Mouse (Mus musculus): ENCODE measurements around the gene 1700018B08Rik. TPM values are rescaled to one million over a fixed set of nuclear protein-coding genes. Genes with fewer than 3 reads are reported as not detected.
A peak's percentile ranks its signal among the peaks of the same experiment; 100 is the strongest.

1700018B08Rik gene
- polyA plus RNA-seq (2016; fragmentation: Nextera tagmentation; extraction: Ambion mirVana), result not detected in 2 replicates

DNA sequence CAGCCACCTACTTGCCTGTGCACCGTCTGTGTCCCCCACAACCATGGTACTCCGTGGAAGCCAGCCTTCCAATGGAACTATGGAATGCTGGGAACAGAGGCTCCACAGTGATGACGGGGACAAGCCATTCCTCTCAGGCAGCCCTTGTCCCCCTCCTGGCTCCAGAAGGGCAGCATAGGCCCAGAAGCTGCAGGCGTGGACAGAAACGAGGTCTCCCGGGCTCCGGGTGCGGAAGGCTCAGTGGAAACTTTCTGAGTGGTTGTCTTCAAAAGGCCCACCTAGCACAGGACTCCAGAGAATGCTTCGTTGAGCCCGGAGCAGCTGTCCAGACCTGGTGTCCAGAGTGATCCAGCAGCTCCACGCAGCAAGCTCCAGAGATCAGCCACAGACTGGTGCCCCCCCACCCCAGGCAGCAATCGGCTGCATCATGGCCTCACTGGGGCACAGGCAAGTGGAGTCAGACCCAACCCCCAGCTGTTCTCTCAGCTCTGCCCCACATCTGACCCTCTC is at the start of gene 1700018B08Rik:
1700018B08Rik (minus strand) TSS at position 45 of the 510 bp plus-strand sequence.
- H3K27ac ChIP-seq, result no peak within 1 kb of the TSS
- H3K4me3 ChIP-seq, result no peak within 1 kb of the TSS
- WGBS, result 88% methylated on average over 12 of the region's 12 CpGs
- DNase-seq (ENCODE audit: extremely low spot score, low spot score), result no peak
- no peaks in the 10 kb centered on the region for H3K36me3 ChIP-seq (replicated peaks)
- H3K9me3 ChIP-seq, result peaks cover 9% of the 10 kb centered on the region
- H3K4me1 ChIP-seq, result no peaks in the 10 kb centered on the region
- H3K27me3 ChIP-seq (ENCODE audit: poor library complexity, severe bottlenecking), result peaks cover 6% of the 10 kb centered on the region; the same call in 1 of the 2 replicates

DNA sequence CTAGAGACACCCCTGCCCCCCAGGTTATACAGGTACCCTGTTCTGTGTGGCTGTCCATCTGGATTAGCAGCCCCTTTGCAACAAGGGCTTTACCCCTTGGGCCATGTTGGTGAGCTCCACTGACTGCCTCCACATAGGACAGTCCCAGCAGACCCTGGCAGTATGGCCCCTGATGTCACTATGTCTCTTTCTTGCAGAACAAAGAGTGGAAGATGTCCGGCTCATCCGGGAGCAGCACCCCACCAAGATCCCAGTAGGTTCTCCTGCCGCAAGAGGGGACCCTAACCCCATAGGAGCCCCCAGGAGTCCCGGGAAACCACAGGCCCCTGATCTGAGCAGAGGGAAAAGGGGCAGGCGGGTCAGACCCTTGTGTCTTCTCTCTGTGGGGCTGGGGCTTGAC is 49.2 kb upstream of the 1700018B08Rik start:
- 91% methylated on average over 5 of the region's 5 CpGs for WGBS

DNA sequence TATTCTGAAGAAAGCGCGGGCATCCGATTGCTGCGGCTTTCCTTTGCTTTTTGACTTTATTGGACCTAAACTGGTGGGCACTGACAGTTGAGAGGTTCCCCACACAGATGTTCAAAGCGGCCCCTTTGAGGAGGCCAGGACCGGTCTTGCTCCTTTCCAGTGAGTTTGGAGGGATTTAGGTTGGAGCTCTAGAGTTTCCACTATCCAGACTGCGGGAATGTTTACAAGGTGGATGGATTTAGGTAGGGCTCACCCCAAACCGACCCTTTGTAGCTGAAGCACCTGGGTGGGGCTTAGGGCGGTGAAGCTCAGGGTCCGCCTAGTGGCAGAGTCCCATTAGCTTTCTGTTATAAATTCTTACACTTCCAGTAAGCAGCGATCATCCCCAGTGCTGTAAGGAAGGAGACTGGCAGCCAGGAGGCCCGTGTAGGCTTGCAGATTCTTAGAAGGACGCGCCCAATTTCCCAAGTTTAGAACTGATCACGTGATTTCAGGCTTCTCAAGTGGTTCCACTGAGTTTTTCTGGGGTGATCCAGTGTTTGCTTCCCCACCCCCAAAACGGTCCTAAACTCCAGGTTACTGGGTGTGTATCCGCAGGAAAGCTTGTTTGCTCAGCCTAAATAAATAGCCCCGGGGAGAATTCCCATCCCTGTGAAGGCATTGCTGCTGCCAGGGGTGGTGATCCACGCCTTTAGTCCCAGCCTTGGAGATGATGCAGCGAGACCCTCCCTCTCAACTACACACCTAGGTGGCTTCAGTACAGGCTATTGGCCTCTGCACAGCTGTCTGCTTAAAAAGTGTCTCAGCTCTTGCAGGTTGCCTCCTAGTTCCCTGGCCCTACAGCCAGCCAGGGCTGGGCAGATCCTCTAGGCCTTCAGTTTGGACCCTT is 47.3 kb upstream of the 1700018B08Rik start:
- Histone ChIP-seq H3K27me3 (ENCODE audit: poor library complexity, severe bottlenecking) (no peaks in the 10 kb centered on the region), H3K4me3 (peak overlapping the region; percentile 97), H3K9me3 (no peaks in the 10 kb centered on the region), H3K27ac (peak overlapping the region; percentile 87; the same call in 1 of the 2 replicates), H3K36me3 (replicated peaks) (peaks cover 33% of the 10 kb centered on the region), H3K4me1 (peaks cover 31% of the 10 kb centered on the region)
- WGBS, result 18% methylated on average over 20 of the region's 20 CpGs
- no peak for DNase-seq (ENCODE audit: extremely low spot score, low spot score)

More for the DNA sequence above, 49.2 kb upstream of the 1700018B08Rik start:
- Histone ChIP-seq H3K4me3 (no peak overlapping the region), H3K4me1 (peaks cover 31% of the 10 kb centered on the region), H3K9me3 (no peaks in the 10 kb centered on the region), H3K27ac (no peak overlapping the region), H3K27me3 (ENCODE audit: poor library complexity, severe bottlenecking) (no peaks in the 10 kb centered on the region), H3K36me3 (replicated peaks) (peaks cover 49% of the 10 kb centered on the region)
- no peak for DNase-seq (ENCODE audit: extremely low spot score, low spot score)

DNA sequence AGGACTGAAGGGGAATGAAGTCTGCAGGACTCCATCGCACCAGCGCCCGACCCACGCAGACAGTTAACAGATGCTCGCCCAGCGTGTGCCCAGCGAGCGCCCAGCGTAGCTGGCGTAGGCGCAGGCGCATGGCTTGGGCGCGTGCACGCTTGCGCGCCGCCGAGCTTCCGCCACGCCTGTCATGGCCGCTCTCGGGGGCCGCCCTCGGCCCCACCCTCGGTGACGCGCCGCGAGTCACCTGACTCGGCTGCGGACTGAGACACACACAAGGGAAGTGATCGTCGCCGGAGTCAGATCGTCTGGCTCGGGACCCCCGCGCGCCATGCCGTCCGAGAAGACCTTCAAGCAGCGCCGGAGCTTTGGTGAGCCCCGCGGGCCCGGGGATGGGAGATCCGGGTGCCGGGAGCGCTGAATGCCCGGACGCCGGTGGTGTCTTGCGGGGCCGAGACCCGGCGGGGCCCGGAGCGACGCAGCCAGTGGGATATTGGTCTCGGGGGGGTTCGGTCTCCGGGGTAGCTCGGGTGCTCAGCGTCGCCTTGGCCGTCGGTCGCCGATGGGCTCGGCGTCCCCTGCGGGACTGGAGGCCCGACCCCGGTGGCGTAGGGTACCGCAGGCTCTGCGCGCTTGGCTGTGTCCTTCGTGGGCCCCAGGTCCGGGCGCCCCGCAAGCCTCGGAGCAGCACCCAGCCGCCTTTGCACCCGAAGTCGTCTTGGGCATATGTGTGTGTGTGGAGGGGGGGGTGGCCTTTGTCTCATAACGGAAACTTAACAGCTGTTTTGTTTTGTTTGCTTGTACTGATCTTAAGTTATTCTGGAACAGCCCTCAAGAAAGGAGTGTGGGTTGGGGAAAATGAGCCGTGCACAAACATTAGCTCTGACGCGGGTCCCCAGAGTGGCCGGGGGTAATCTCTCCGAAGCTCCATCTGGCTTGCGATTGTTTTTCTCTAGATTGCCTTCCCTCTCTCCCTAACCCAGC is 46.4 kb upstream of the 1700018B08Rik start, which contains the start of gene Map1lc3b:
Map1lc3b (plus strand) TSS at position 159 of the 975 bp plus-strand sequence.
- H3K4me3 ChIP-seq, result peak within 1 kb of the TSS; percentile 97
- peaks cover 24% of the 10 kb centered on the region for H3K36me3 ChIP-seq (replicated peaks)
- DNase-seq (ENCODE audit: extremely low spot score, low spot score), result peak; percentile 90
- no peaks in the 10 kb centered on the region for H3K9me3 ChIP-seq
- whole genome bisulfite sequencing, result under 1% methylated on average over 94 of the region's 94 CpGs
- H3K27ac ChIP-seq, result peak within 1 kb of the TSS; percentile 87
- peaks cover 35% of the 10 kb centered on the region for H3K4me1 ChIP-seq
- no peaks in the 10 kb centered on the region for H3K27me3 ChIP-seq (ENCODE audit: poor library complexity, severe bottlenecking)

DNA sequence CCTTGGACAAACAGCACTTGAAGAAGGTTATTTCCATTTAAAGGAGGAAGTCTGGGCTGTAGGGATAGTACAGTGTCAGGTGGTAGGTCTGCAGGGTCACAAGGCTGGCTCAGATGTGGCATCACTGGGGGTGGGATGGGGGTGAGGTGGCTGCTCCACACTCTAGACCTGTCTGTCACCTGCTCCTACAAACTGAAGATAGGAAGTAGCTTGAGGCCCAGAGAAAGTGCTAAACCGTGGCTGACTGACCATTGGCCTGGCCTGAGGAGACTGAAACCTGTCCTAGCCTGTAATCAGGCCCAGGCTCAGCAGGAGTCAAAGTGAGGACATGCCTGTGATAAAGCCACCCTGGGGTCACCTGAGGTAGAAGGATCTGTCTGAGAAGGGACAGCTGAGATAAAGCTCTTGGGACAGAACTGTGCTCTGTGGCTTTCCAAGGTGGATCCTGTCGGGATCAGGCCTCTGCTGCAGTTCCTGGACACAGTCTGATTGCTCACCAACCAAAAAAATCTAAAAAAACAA is 45.1 kb upstream of the 1700018B08Rik start:
- Histone ChIP-seq H3K4me1 (peaks cover 46% of the 10 kb centered on the region), H3K9me3 (no peaks in the 10 kb centered on the region), H3K27me3 (ENCODE audit: poor library complexity, severe bottlenecking) (no peaks in the 10 kb centered on the region), H3K4me3 (peak overlapping the region; percentile 97; the same call in 1 of the 2 replicates), H3K36me3 (replicated peaks) (peaks cover 12% of the 10 kb centered on the region), H3K27ac (peak overlapping the region; percentile 87; the same call in 1 of the 2 replicates)
- DNase-seq (ENCODE audit: extremely low spot score, low spot score), result no peak
- WGBS, result 48% methylated on average over 2 of the region's 2 CpGs

DNA sequence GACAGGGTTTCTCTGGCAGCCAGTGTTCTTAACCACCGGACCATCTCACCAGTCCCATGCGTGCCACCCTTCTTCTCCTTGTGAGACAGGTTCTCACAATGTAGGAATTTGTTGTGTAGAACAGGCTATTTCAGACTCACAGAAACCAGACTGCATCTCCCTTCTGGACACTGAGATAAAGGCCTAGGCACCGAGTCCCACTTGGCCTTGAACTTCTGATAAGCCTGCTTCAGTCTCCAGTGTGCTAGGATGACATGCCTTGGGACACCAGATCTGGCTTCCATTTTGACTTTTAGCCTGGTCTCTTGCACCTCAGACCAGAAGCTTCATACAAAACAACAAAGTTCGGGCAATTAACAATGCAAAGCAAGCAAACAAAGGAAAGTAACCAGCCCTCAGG is 44.6 kb upstream of the 1700018B08Rik start:
- Histone ChIP-seq H3K9me3 (no peaks in the 10 kb centered on the region), H3K36me3 (replicated peaks) (peaks cover 7% of the 10 kb centered on the region), H3K27me3 (ENCODE audit: poor library complexity, severe bottlenecking) (no peaks in the 10 kb centered on the region), H3K4me3 (no peak overlapping the region), H3K27ac (no peak overlapping the region), H3K4me1 (peaks cover 47% of the 10 kb centered on the region)
- DNase-seq (ENCODE audit: extremely low spot score, low spot score), result no peak
- 87% methylated on average over 4 of the region's 4 CpGs for WGBS

DNA sequence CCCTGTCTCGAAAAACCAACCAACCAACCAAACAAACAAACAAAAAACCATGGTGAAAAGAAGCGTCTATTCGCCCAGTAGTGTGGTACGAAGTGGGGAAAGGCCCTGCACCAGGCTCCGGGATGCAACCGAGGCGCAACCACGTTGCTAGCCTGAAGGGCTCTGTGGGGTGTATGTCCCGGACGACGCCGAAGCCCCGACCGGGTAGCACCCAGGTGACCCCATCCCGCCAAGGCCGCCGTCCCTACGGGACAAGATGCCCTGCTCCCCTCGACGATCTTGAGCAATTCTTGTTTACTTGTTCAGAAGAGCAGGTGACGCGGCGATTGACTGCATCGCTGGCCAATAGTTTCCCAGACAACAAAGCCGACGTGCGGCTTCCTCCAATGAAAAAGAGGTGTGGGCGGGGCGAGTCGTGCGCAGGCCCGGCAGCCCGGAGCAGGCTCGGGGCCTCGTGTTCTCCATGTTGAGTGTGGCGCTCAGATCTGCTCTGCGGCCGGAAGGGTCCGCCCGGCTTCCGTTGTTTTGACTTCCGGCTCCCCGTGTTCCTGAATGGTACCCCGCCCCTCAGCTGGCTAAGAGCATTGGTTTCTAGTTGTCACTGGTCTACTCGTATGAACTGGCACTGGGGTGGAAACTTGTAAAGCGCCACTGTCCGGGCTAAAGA is 41.2 kb upstream of the 1700018B08Rik start:
- peaks cover 29% of the 10 kb centered on the region for H3K4me1 ChIP-seq
- 1% methylated on average over 47 of the region's 47 CpGs for WGBS
- no peaks in the 10 kb centered on the region for H3K36me3 ChIP-seq (replicated peaks)
- peak; percentile 97 for DNase-seq (ENCODE audit: extremely low spot score, low spot score)
- no peaks in the 10 kb centered on the region for H3K9me3 ChIP-seq
- no peaks in the 10 kb centered on the region for H3K27me3 ChIP-seq (ENCODE audit: poor library complexity, severe bottlenecking)
- H3K27ac ChIP-seq, result peak overlapping the region; percentile 85
- H3K4me3 ChIP-seq, result peak overlapping the region; percentile 73

DNA sequence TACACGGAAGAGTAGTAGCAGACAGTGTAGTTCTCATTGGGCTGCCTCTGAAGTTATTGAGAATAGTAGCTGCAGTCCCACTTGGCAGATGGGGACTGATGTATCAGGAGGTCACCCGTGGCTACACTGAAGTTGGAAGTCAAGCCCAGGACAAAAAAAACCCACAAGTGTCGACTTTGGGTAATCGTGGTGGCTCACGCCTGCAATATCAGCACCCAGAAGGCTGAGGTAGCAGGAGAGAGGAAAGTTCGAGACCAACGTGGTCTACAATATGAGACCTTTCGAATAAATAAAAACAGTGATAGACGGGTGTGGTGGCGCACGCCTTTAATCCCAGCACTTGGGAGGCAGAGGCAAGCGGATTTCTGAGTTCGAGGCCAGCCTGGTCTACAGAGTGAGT is 40.6 kb upstream of the 1700018B08Rik start:
- Histone ChIP-seq H3K27me3 (ENCODE audit: poor library complexity, severe bottlenecking) (no peaks in the 10 kb centered on the region), H3K27ac (peak overlapping the region; percentile 85; the same call in 1 of the 2 replicates), H3K4me3 (peak overlapping the region; percentile 73), H3K4me1 (peaks cover 29% of the 10 kb centered on the region), H3K9me3 (no peaks in the 10 kb centered on the region), H3K36me3 (replicated peaks) (no peaks in the 10 kb centered on the region)
- no peak for DNase-seq (ENCODE audit: extremely low spot score, low spot score)
- 43% methylated on average over 13 of the region's 13 CpGs for WGBS

DNA sequence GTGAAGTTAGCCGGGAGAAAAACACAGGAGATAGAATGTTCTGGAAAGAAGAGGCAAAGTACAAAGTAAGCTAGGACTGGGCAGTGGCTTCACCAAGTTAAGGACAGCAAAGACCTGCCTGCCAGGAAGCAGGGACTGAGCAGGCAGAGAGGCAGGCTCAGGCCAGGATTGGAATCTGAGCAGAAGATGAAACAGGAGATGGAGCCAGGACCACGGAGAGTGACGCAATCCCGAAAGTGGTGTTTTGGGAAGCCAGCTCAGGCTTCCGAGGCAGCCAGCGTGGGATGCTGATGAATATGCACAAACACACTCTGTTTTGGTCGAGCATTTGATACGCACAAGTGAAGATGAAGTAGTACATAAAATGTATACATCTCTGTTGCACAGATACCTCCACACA is 39.5 kb upstream of the 1700018B08Rik start:
- Histone ChIP-seq H3K4me1 (peaks cover 33% of the 10 kb centered on the region), H3K27ac (no peak overlapping the region), H3K36me3 (replicated peaks) (no peaks in the 10 kb centered on the region), H3K4me3 (no peak overlapping the region), H3K9me3 (no peaks in the 10 kb centered on the region), H3K27me3 (ENCODE audit: poor library complexity, severe bottlenecking) (no peaks in the 10 kb centered on the region)
- no peak for DNase-seq (ENCODE audit: extremely low spot score, low spot score)
- WGBS, result 58% methylated on average over 8 of the region's 8 CpGs

DNA sequence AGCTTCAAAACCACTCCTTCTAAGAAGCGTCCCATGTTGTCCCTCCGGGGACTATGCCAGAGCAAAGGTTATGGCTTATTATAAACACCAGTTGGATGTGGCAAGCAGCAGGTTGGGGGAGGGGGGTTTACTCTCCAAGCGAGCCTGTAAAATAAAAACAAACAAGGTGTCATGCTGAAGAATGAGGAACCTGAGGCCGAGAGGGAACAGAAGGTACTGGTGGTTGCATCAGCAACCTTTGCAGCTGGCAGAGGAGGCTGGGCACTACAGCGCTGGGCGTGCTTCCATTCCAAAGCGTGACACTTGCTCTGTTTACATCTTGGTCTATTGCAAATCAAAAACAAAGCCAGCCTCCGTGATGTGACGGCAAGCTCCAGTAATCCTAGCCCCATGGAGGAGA is 36.3 kb upstream of the 1700018B08Rik start:
- Histone ChIP-seq H3K9me3 (no peaks in the 10 kb centered on the region), H3K36me3 (replicated peaks) (no peaks in the 10 kb centered on the region), H3K27me3 (ENCODE audit: poor library complexity, severe bottlenecking) (no peaks in the 10 kb centered on the region), H3K27ac (no peak overlapping the region), H3K4me3 (no peak overlapping the region), H3K4me1 (peaks cover 56% of the 10 kb centered on the region)
- DNase-seq (ENCODE audit: extremely low spot score, low spot score), result no peak
- 46% methylated on average over 9 of the region's 9 CpGs for WGBS

DNA sequence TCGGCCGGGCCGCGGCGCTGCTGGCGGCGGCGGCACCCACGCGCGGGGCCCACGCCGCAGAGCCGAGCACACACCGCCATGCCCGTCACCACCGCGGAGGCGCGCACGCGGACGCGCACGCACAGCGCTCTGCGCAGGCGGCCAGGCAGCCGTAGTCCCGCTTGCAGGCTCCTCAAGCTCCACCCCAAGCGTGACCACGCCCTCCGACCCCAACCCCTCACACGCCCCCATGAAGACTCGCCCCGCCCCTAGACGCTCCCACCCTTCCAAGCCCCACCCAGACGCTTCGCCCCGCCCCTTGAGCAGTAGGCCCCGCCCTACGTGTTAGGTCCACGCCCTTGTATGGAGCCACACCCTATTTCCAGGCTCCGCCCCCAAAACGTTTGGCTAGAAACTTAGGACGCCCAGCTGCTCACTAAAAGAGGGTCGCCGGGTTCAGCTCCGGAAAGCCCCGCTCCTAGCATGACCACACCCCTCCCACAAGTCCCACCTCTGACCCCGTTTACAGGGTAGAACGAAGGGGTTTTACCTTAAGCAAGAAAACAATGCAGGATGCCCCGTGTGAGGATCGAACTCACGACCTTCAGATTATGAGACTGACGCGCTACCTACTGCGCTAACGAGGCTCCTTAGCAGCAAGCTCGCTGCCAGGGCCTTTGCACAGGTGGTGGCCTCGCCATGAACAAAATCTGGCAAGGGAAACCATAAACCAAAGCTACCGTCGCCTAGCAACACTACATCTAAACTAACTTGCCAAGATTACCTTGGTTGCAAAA is 34.7 kb upstream of the 1700018B08Rik start, which contains the start of gene Fbxo31:
Fbxo31 (minus strand) TSS at position 131 of the 776 bp plus-strand sequence.
- H3K27ac ChIP-seq, result peak within 1 kb of the TSS; percentile 89
- 1% methylated on average over 63 of the region's 63 CpGs for WGBS

More for the DNA sequence above, 34.7 kb upstream of the 1700018B08Rik start, which contains the start of gene Fbxo31:
- peak; percentile 98 for DNase-seq (ENCODE audit: extremely low spot score, low spot score)
- H3K9me3 ChIP-seq, result no peaks in the 10 kb centered on the region
- no peaks in the 10 kb centered on the region for H3K27me3 ChIP-seq (ENCODE audit: poor library complexity, severe bottlenecking)
- peak within 1 kb of the TSS; percentile 93 for H3K4me3 ChIP-seq
- H3K36me3 ChIP-seq (replicated peaks), result no peaks in the 10 kb centered on the region
- peaks cover 48% of the 10 kb centered on the region for H3K4me1 ChIP-seq

All from forebrain, embryonic 10.5 days (tissue).